In the genomic region with DNA sequence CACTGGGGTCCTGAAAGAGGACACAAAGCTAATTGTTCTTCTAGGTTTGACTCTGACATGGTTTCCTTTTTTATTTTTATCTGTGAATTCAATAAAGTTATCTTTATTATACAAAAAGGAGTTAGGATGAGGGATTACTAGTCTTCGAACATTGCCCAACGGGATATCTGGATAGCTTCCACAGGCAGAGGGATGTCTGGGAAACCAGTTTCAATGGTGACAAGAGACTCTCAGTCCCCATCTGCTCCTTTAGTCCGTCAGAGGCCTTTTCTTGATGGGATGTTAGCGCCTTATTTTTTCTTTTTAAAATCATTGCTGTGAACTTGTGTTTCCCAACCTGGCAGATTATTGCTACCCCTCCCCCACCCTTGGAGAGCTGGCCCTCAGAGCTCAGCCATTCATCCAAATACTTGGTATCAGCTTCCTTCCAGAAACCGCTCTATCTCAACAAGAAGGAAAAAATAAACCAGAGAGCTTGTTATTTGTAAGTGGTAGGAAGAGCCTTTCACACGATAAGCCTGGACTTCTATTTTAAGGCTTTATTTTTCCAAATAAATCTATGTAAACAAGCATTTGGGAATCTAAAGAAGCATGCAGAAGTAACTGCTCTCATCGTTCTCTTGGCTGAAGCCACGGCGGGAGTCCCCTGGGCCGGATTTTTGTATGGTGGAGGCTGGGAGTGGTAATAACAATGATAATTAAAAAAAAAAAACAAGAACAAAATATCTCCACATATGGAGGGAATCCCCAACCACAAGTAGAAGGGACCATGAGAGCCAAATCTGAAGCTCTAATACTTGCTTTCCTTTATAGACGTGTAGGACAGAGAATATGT, we compare ENCODE assay signal across 22 mouse cellular contexts.
DNase-seq lines count a peak whose midpoint lies in the region; ATAC-seq and TF ChIP-seq lines count a peak whose summit lies in the region.
"Had no signal": no experiment of that assay in that cellular context is flagged by ENCODE, and none has a peak within 500 bp of the region (broad histone marks: within the 10 kb centered on the region; RNA-seq: fewer than 3 reads in every experiment).

No protein-coding gene starts in this region.

- no peak overlapping the region for H3K4me2 ChIP-seq in forebrain, embryonic 14.5 days (ENCODE audit: low read length)
- H3K4me2 ChIP-seq in forebrain, embryonic 11.5 days (ENCODE audit: low read depth, low read length, severe bottlenecking): no peak overlapping the region
- no peak overlapping the region for H3K4me2 ChIP-seq in liver, embryonic 16.5 days (ENCODE audit: low read depth, low read length)
- H3K4me2 ChIP-seq: embryonic facial prominence, embryonic 15.5 days; heart, embryonic 13.5 days; hindbrain, embryonic 13.5 days; intestine, embryonic 15.5 days; kidney, embryonic 15.5 days; liver, embryonic 15.5 days; stomach, embryonic 15.5 days had no signal

- WGBS in forebrain, embryonic 14.5 days: 82% methylated on average over 11 of the region's 11 CpGs
- WGBS in forebrain, embryonic 11.5 days: 90% methylated on average over 11 of the region's 11 CpGs
- 49% methylated on average over 11 of the region's 11 CpGs for WGBS in liver, embryonic 16.5 days (ENCODE audit: insufficient replicate concordance)

- intact Hi-C loops in gastrocnemius, adult 2 months (cut with DNase I): no loop called here

- no peak overlapping the region for H3K27ac ChIP-seq in forebrain, embryonic 14.5 days (ENCODE audit: low read depth, low read length)
- no peak overlapping the region for H3K27ac ChIP-seq in forebrain, embryonic 11.5 days (ENCODE audit: low read depth, low read length)
- H3K27ac ChIP-seq in liver, embryonic 16.5 days (ENCODE audit: low read length): 0 out of 2 replicates have a peak overlapping the region, but pooled peaks have one; percentile 33
- peak overlapping the region; percentile 46; the same call in 1 of the 2 replicates for H3K27ac ChIP-seq in gastrocnemius, adult 2 months
- H3K27ac ChIP-seq: embryonic facial prominence, embryonic 15.5 days; forebrain, embryonic 10.5 days; heart, embryonic 13.5 days; hindbrain, embryonic 13.5 days; intestine, embryonic 15.5 days; kidney, embryonic 15.5 days; liver, embryonic 15.5 days; stomach, embryonic 15.5 days had no signal

- no peaks in the 10 kb centered on the region for H3K9me3 ChIP-seq in forebrain, embryonic 14.5 days (replicated peaks; ENCODE audit: control insufficient read depth, low read length)
- H3K9me3 ChIP-seq in forebrain, embryonic 11.5 days (ENCODE audit: control insufficient read depth, low read length): no peaks in the 10 kb centered on the region
- no peaks in the 10 kb centered on the region for H3K9me3 ChIP-seq in liver, embryonic 16.5 days (replicated peaks; ENCODE audit: control insufficient read depth, low read length)
- H3K9me3 ChIP-seq: embryonic facial prominence, embryonic 15.5 days; forebrain, embryonic 10.5 days; heart, embryonic 13.5 days; hindbrain, embryonic 13.5 days; intestine, embryonic 15.5 days; kidney, embryonic 15.5 days; liver, embryonic 15.5 days; megakaryocyte, embryonic 14.5 days; stomach, embryonic 15.5 days had no signal

- no peak for TF ChIP-seq CTCF in gastrocnemius, adult 2 months (IDR thresholded peaks at IDR 0.05)

- no peaks in the 10 kb centered on the region for H3K4me1 ChIP-seq in forebrain, embryonic 14.5 days (ENCODE audit: control insufficient read depth, insufficient read depth, low read length)
- H3K4me1 ChIP-seq in forebrain, embryonic 11.5 days (replicated peaks; ENCODE audit: control insufficient read depth, insufficient read depth, low read length): no peaks in the 10 kb centered on the region
- no peaks in the 10 kb centered on the region for H3K4me1 ChIP-seq in liver, embryonic 16.5 days (ENCODE audit: control insufficient read depth, low read depth, low read length)
- H3K4me1 ChIP-seq: forebrain, embryonic 10.5 days; kidney, embryonic 15.5 days; liver, embryonic 15.5 days; stomach, embryonic 15.5 days had no signal

- H3K36me3 ChIP-seq in forebrain, embryonic 14.5 days (ENCODE audit: control insufficient read depth, insufficient read depth, low read length): no peaks in the 10 kb centered on the region
- H3K36me3 ChIP-seq in forebrain, embryonic 11.5 days (ENCODE audit: control insufficient read depth, insufficient read depth, low read length): no peaks in the 10 kb centered on the region
- H3K36me3 ChIP-seq in liver, embryonic 16.5 days (ENCODE audit: control insufficient read depth, insufficient read depth): no peaks in the 10 kb centered on the region
- H3K36me3 ChIP-seq: embryonic facial prominence, embryonic 15.5 days; forebrain, embryonic 10.5 days; heart, embryonic 13.5 days; hindbrain, embryonic 13.5 days; intestine, embryonic 15.5 days; kidney, embryonic 15.5 days; liver, embryonic 15.5 days; stomach, embryonic 15.5 days had no signal

- no peak for ATAC-seq in forebrain, embryonic 14.5 days
- no peak for ATAC-seq in forebrain, embryonic 11.5 days (replicated peaks; ENCODE audit: low FRiP score)
- ATAC-seq in liver, embryonic 16.5 days (ENCODE audit: low read depth): no peak
- ATAC-seq: intestine, embryonic 15.5 days had no signal

- no peaks in the 10 kb centered on the region for H3K27me3 ChIP-seq in forebrain, embryonic 14.5 days (replicated peaks; ENCODE audit: control insufficient read depth, insufficient read depth, low read length)
- no peaks in the 10 kb centered on the region for H3K27me3 ChIP-seq in forebrain, embryonic 11.5 days (ENCODE audit: control insufficient read depth, insufficient read depth, low read length)
- no peaks in the 10 kb centered on the region for H3K27me3 ChIP-seq in liver, embryonic 16.5 days (ENCODE audit: control insufficient read depth, insufficient read depth, low read depth, low read length)
- H3K27me3 ChIP-seq: embryonic facial prominence, embryonic 15.5 days; heart, embryonic 13.5 days; hindbrain, embryonic 13.5 days; intestine, embryonic 15.5 days; kidney, embryonic 15.5 days; liver, embryonic 15.5 days; megakaryocyte, embryonic 14.5 days; stomach, embryonic 15.5 days had no signal

- DNase-seq in forebrain, embryonic 14.5 days (ENCODE audit: low spot score): peak; percentile 9
- no peak for DNase-seq in forebrain, embryonic 11.5 days (ENCODE audit: low spot score)
- DNase-seq in liver: no peak
- peak; percentile 54 for DNase-seq in gastrocnemius, adult 2 months
- DNase-seq in lung, postnatal 14 days: peak; percentile 15
- DNase-seq in left cerebral cortex, adult 18-20 months (ENCODE audit: low spot score in 2 of 2): no peak
- DNase-seq in right cerebral cortex, postnatal 36 days (ENCODE audit: low spot score in 2 of 2): no peak
- DNase-seq: adrenal gland, postnatal 10 days; cerebellum, adult 18-20 months; left cerebral cortex, postnatal 4 days; right cerebral cortex, adult 18-20 months; spleen, adult 18-20 months had no signal

- H3K9ac ChIP-seq in forebrain, embryonic 14.5 days (ENCODE audit: low read length): no peak overlapping the region
- H3K9ac ChIP-seq in forebrain, embryonic 11.5 days (ENCODE audit: low read length): no peak overlapping the region
- no peak overlapping the region for H3K9ac ChIP-seq in liver, embryonic 16.5 days (ENCODE audit: low read depth, low read length)
- H3K9ac ChIP-seq: embryonic facial prominence, embryonic 15.5 days; heart, embryonic 13.5 days; hindbrain, embryonic 13.5 days; intestine, embryonic 15.5 days; kidney, embryonic 15.5 days; liver, embryonic 15.5 days; stomach, embryonic 15.5 days had no signal

- no peak overlapping the region for H3K4me3 ChIP-seq in forebrain, embryonic 14.5 days (ENCODE audit: low read depth, low read length)
- H3K4me3 ChIP-seq in forebrain, embryonic 11.5 days (ENCODE audit: low read depth, low read length): no peak overlapping the region
- H3K4me3 ChIP-seq in liver, embryonic 16.5 days (ENCODE audit: low read depth, low read length): no peak overlapping the region
- no peak overlapping the region for H3K4me3 ChIP-seq in gastrocnemius, adult 2 months
- H3K4me3 ChIP-seq: embryonic facial prominence, embryonic 15.5 days; forebrain, embryonic 10.5 days; heart, embryonic 13.5 days; hindbrain, embryonic 13.5 days; intestine, embryonic 15.5 days; kidney, embryonic 15.5 days; liver, embryonic 15.5 days; stomach, embryonic 15.5 days had no signal

Comparison
In these comparisons a context has a peak if more than half of its experiments do, and no peak if none do; other contexts are left out.
1. DNase-seq: peak in forebrain, embryonic 14.5 days (single experiment), gastrocnemius, adult 2 months (single experiment) and lung, postnatal 14 days (single experiment); none in forebrain, embryonic 11.5 days (single experiment), liver (single experiment), left cerebral cortex, adult 18-20 months (0 of 2) and right cerebral cortex, postnatal 36 days (0 of 2).
2. H3K27ac ChIP-seq: peak in liver, embryonic 16.5 days (single experiment) and gastrocnemius, adult 2 months (single experiment); none in forebrain, embryonic 14.5 days (single experiment) and forebrain, embryonic 11.5 days (single experiment).